Mouse (Mus musculus) heart, embryonic 16.5 days (tissue): ENCODE measurements at regions not wholly inside any gene's neighbourhood (a gene's known extent, or its start where the extent isn't known, plus 50 kb on each side); places are given as distances from the start of the nearest gene placed in this dataset.

Experiments used
- ATAC-seq: fragments of 200-750 bp; cut with Nextera tagmentation; replicated peaks from 2 replicates; pipeline ENCODE4 v1.8.0; 2017; ENCODE audit warnings: moderate number of reproducible peaks; ENCODE audit not compliant: insufficient read depth, low FRiP score; ENCODE audit errors: extremely low read depth
- H3K27ac ChIP-seq: fragments of 300-500 bp; sonication (generic); 2 replicates; pipeline ENCODE4 v1.5.1; 2014; ENCODE audit warnings: mild to moderate bottlenecking, low read length, control low read depth, moderate library complexity
- H3K27me3 ChIP-seq: fragments of 300-500 bp; sonication (generic); 2 replicates; pipeline ENCODE4 v1.6.1; 2014; ENCODE audit warnings: low read length, mixed read lengths; ENCODE audit not compliant: control insufficient read depth, insufficient read depth
- H3K36me3 ChIP-seq: fragments of 300-500 bp; sonication (generic); 2 replicates; pipeline ENCODE4 v1.6.1; 2014; ENCODE audit not compliant: control insufficient read depth, insufficient read depth
- H3K4me1 ChIP-seq: fragments of 300-500 bp; sonication (generic); 2 replicates; pipeline ENCODE4 v1.6.1; 2014; ENCODE audit warnings: low read length, mixed read lengths; ENCODE audit not compliant: control insufficient read depth, insufficient read depth
- H3K4me2 ChIP-seq: fragments of 300-500 bp; sonication (generic); 2 replicates; pipeline ENCODE4 v1.6.1; 2014; ENCODE audit warnings: low read depth, mild to moderate bottlenecking, control low read depth, low read length
- H3K4me3 ChIP-seq: fragments of 300-500 bp; sonication (generic); 2 replicates; pipeline ENCODE4 v1.5.1; 2014; ENCODE audit warnings: mild to moderate bottlenecking, control low read depth, low read length
- H3K9ac ChIP-seq: fragments of 300-500 bp; sonication (generic); 2 replicates; pipeline ENCODE4 v1.6.1; 2014; ENCODE audit warnings: low read length, control low read depth
- H3K9me3 ChIP-seq: fragments of 300-500 bp; sonication (generic); replicated peaks from 2 replicates; pipeline ENCODE4 v1.6.1; 2016; ENCODE audit warnings: low read length; ENCODE audit not compliant: control insufficient read depth
- WGBS: fragments of 180-500 bp; shearing (Covaris S2); extraction: QIAGEN DNeasy Blood & Tissue Kit; methylation state at CpG from one replicate; pipeline ENCODE4 v1.1.7; 2014; 5-methylcytosine and 5-hydroxymethylcytosine counted together

- 68% methylated on average over 13 of the region's 13 CpGs for WGBS
- Histone ChIP-seq H3K4me2 (0 out of 2 replicates have a peak overlapping the region, but pooled peaks have one; percentile 7), H3K27me3 (no peaks in the 10 kb centered on the region), H3K27ac (no peak overlapping the region), H3K9ac (no peak overlapping the region), H3K4me1 (no peaks in the 10 kb centered on the region), H3K9me3 (no peaks in the 10 kb centered on the region), H3K36me3 (no peaks in the 10 kb centered on the region), H3K4me3 (no peak overlapping the region)
- no peak for ATAC-seq
Observed at GRCm38 (mm10) chr4:37034200-37034599, 82.7 kb upstream of the Lingo2 start.
